Mouse (Mus musculus): ENCODE results near the gene Fbxo47.

Gene Fbxo47

GRCm38 (mm10) chr11:97810970-97811369, 73.0 kb downstream of the Fbxo47 start:
- DNase-seq, result no peak

- DNase-seq, result no peak
Measured at GRCm38 (mm10) chr11:97810356-97810755, 73.6 kb downstream of the Fbxo47 start.

GRCm38 (mm10) chr11:97809235-97810121, 74.5 kb downstream of the Fbxo47 start:
- no peak for DNase-seq

GRCm38 (mm10) chr11:97808621-97809234, 75.2 kb downstream of the Fbxo47 start:
- DNase-seq, result no peak

- no peak for DNase-seq
Measured at GRCm38 (mm10) chr11:97808093-97808492, 75.9 kb downstream of the Fbxo47 start.

- DNase-seq, result no peak
Measured at GRCm38 (mm10) chr11:97807626-97808025, 76.3 kb downstream of the Fbxo47 start.

DNA sequence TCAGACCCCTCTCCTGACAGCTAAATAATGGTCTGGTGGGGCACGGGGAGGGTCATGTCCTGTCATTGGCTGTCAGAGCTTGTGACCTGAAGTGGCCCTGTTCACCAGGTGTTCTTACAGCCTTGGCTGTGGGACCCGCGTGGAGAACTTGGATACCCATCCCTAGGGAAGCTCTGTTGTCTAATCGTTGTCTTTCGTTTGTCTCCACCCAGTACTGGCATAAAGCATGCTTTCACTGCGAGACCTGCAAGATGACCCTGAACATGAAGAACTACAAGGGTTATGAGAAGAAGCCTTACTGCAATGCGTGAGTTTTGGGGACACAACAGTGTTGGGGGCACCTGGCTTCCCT, 77.4 kb downstream of the Fbxo47 start:
- DNase-seq, result no peak

DNA sequence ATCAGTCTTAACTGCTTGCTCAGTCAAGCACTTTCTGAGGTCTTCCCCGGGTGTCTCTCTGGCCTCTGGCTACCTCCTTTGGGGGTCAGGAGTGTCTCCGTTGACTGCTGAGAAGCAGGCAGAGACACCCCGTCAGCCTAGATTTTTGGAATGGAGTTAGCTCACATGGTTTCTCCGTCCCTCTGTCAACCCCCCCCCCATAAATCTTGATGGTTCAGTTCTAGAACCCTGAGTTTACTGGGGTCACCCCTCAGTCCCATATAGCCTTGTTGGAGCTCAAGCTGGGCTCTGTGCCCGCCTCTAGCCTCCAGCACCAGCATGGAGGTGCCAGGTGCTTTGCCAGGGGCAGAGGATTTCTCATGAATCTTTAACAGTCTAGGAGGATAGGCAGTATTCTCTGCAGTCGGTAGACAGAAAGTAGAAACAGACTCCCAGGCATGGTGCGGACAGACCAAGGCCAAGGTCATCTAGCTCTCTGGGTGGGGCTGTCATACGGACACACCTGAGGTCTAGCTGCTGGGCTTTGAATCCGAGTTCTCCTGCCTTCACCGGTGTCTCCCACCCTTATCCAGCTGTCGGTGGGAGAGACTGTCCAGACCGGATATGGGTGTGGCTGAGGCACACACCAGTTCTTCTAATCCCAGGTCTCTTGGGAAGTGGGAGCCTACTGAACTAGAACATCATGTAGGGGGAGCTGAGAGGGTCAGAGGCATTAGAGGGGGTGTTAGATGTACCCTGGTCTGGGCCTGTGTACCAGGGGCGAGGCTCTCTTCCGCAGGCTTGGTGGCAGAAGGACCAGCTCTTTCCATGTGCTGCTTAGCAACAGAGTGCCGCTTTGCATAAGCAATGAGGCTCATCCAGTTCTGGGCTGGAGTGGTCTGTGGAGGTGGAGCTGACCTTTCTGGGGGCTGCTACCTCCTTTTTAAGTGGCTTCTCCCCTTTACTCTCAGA, 78.0 kb downstream of the Fbxo47 start:
- DNase-seq, result no peak

DNA sequence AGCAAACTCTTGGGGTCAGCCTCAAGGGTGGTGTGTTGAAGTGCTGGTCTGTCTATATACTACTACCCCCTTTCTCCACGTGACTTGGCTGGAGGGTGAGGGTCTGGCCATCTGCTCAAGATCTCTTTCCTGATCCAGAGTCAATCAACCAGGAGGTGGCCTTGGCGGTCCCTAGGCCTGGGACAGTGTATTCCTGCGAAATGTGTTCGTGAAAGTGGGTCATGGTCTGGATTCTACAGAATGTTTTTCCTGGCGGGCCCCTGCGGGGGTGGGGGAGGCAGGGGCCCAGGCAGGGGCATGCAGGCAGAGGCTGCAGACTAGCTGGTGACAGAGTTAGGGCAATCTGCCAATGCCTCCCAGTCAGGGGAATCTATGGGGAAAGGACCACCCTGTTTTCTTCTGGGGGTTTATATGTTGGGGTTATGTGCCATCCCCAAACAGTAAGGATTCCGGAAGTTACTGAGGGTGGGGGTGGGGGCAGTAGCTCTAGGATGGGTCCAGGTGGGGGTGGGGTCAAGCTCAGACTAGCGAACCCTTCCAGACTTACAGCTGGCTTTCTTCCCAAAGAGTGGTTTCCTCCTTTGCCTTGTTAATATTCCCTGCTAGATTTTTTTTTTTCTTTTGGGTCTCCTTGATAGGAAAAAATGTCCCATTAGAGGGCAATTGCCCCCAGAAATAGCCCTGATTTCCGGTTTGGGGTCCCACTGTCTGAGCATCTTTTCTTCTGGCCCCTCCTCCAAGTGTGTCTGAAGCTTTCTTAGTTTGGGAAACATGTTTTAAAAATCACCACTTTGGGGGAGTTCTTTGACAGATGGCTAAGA, 78.9 kb downstream of the Fbxo47 start:
- no peak for DNase-seq

DNA sequence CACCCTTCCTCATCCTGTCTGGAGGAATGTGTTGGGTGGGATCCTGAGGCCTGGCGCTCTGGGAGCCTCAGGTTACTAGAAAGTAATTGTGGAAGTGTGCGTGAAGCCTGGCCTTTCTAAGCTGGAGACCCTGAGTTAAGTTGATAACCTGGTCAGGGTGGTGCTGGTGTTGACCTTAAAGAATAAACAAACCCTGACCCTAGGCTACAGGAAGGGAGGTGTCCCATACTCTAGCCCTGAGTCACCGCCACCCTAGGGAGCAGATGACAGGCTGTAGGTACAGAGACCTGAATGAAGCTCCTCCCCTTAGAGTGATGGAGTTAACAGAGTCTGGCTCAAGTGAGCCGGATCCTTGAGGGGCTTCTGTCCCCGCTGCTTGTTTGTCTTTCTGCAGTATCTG, 80.1 kb downstream of the Fbxo47 start:
- DNase-seq, result no peak

Data from right cerebral cortex, postnatal 4 days (tissue).